Mouse (Mus musculus) spleen, adult 2 months (tissue): ENCODE data around the gene Hpcal4. TPM values are rescaled to one million over a fixed set of nuclear protein-coding genes. Genes with fewer than 3 reads are reported as not detected.
A peak's percentile ranks its signal among the peaks of the same experiment; 100 is the strongest.

Experiments used
- DNase-seq, 2 experiments: peaks; one replicate each; pipeline versions ENCODE4 v3.0.0 to v3.0.0-alpha.2; 2012 to 2021; ENCODE audit warnings: low spot score in 2 of 2, low read depth in 1 of 2
- H3K27ac ChIP-seq: fragments of 200-500 bp; 2 replicates; pipeline ENCODE4 v1.5.1; 2012; ENCODE audit warnings: low read length, inconsistent platforms; ENCODE audit not compliant: insufficient read depth
- H3K27me3 ChIP-seq: fragments of 200-500 bp; 2 replicates; pipeline ENCODE4 v1.6.1; 2012; ENCODE audit warnings: mild to moderate bottlenecking, moderate library complexity, low read length, inconsistent platforms; ENCODE audit not compliant: control insufficient read depth, insufficient read depth
- H3K36me3 ChIP-seq: fragments of 200-500 bp; 2 replicates; pipeline ENCODE4 v1.6.1; 2012; ENCODE audit warnings: mild to moderate bottlenecking, low read length, inconsistent platforms; ENCODE audit not compliant: control insufficient read depth, insufficient read depth
- H3K4me1 ChIP-seq: fragments of 200-500 bp; 2 replicates; pipeline ENCODE4 v1.6.1; 2011; ENCODE audit warnings: inconsistent platforms; ENCODE audit not compliant: control insufficient read depth, insufficient read depth, insufficient read length
- H3K4me3 ChIP-seq: fragments of 200-500 bp; 2 replicates; pipeline ENCODE4 v1.5.1; 2011; ENCODE audit warnings: mild to moderate bottlenecking, inconsistent platforms; ENCODE audit not compliant: insufficient read depth, insufficient read length; ENCODE audit errors: extremely low read depth
- CTCF ChIP-seq: fragments of 200-500 bp; IDR thresholded peaks from 2 replicates; pipeline ENCODE4 v1.5.1; 2011; ENCODE audit warnings: mild to moderate bottlenecking, inconsistent platforms; ENCODE audit not compliant: insufficient read depth, insufficient read length, insufficient replicate concordance; ENCODE audit errors: extremely low read depth
- POLR2A ChIP-seq: fragments of 200-500 bp; IDR thresholded peaks from 2 replicates; pipeline ENCODE4 v1.6.1; 2011; ENCODE audit warnings: low read depth, low read length, inconsistent platforms
- WGBS: fragments of 180-500 bp; shearing (Covaris S2); methylation state at CpG from one replicate; pipeline ENCODE4 v1.1.7; 2018; 5-methylcytosine and 5-hydroxymethylcytosine counted together
- polyA plus RNA-seq: library from polyadenylated mRNA; depleted of rRNA; stranded (reverse); fragments of >200 nt; gene quantifications from 2 replicates; pipeline ENCODE4 v1.2.3, GENCODE M21; 2012; rRNA removed

Hpcal4 gene
- polyA plus RNA-seq, 1 experiment, result not detected

DNA sequence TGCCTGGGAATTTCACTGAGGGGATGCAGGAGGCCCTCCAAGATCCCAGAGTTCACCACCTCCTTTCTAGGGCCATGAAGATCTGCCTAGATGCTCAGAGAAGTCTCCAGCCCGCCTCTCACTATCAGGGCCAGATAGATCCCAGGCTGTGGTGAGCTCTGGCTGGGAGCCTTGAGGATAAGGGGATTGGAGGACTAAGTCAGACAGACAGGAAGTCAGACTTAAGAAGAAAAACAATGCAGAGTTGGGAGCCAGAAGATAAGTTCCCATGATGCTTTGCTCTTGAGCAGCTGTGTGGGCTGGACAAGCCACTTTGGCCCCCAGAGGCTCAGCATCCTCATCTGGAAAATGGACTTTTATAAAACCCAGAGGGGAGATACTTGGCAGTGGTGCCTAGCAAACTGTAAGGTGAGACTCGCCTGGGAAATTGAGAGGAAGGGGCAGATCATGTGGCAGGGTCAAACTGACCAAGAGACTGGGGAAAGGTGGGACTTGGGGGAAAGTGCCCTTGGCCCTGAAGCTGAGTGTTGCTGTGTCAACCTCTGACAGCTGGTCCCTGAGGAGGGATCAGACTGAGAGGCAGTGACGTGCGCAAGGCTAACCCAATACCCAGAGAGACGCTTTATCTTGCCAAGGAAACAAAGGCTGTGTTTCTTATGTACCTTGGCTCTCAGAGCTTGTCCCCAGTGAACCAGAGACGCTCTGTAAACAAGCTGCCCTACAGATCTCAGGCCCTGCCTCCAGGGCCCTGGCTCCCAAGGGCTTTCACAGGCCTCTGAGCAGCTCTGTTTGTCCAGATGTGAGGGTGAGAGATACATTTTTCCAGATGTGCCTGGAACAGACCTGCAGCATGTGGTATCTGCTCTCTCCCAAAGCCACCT lies 54.6 kb downstream of the Hpcal4 start:
- Histone ChIP-seq H3K36me3 (no peaks in the 10 kb centered on the region), H3K27ac (no peak overlapping the region), H3K4me1 (peaks cover 25% of the 10 kb centered on the region), H3K4me3 (no peak overlapping the region), H3K27me3 (peaks cover 3% of the 10 kb centered on the region; the same call in 1 of the 2 replicates)
- no peak for DNase-seq
- TF ChIP-seq POLR2A, result no peak
- no peak for TF ChIP-seq CTCF
- 54% methylated on average over 6 of the region's 6 CpGs for WGBS

DNA sequence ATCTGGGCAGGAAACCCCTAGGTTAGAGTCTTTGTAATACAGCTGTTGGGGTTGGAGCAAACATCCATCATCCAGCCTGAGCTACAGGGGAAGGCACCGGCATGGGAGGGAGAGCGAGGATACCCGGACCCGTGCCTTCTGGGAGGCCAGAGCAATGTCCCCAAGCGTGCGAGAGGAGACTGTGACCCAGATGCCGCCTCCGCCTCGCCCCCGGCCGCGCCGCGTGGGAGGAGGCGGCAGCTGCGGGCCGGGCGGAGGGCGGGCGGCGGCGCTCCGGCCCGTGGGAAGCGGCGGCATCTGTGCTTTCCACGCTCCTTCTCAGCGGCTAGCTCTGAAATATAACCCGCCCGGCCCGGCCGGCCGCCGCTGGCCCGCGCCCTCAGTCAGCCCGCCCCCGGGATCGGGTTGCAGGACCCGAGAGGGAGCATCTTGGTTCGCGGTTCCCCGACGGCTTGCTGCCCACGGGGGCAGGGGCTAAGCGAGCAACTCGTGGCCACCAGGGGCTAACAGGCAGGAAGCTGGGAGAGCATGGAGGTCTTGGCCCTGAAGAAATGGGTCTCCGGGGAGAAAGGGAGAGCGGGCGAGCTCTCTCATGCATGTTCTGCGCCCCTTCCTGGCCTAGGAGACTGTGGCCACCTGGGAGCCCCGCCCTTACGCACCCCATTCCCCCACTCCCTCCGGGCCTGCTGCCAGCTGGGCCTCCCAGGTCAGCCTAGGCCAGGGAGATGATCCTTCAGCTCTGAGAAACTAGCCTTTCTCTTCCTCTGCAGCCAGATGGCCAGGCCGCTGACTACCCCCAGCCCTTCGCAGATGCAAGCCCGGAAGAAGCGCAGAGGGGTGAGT lies 56.6 kb downstream of the Hpcal4 start:
- WGBS, result 7% methylated on average over 54 of the region's 58 CpGs
- Histone ChIP-seq H3K4me3 (peak overlapping the region; percentile 26; the same call in 1 of the 2 replicates), H3K36me3 (no peaks in the 10 kb centered on the region), H3K27me3 (peaks cover 3% of the 10 kb centered on the region; the same call in 1 of the 2 replicates), H3K27ac (peak overlapping the region; percentile 5; the same call in 1 of the 2 replicates), H3K4me1 (peaks cover 19% of the 10 kb centered on the region)
- TF ChIP-seq POLR2A, result no peak
- no peak for TF ChIP-seq CTCF
- no peak for DNase-seq

Other genes starting within 250 kb of the Hpcal4 start
- 0.82 and 1.3 TPM in 2 replicates for gene Mfsd2a, start 222.0 kb upstream of the Hpcal4 start, polyA plus RNA-seq
- gene Mycl, start 187.6 kb upstream of the Hpcal4 start, polyA plus RNA-seq, result 7.3 and 7.6 TPM in 2 replicates
- gene Trit1, start 166.6 kb upstream of the Hpcal4 start, polyA plus RNA-seq, result 5.0 and 6.5 TPM in 2 replicates
- 0.11 and 0.19 TPM in 2 replicates for gene Bmp8b, start 78.1 kb upstream of the Hpcal4 start, polyA plus RNA-seq
- 0.05 and 0.09 TPM in 2 replicates for gene Oxct2b, start 67.0 kb upstream of the Hpcal4 start, polyA plus RNA-seq
- 12.4 and 12.9 TPM in 2 replicates for gene Ppie, start 43.3 kb upstream of the Hpcal4 start, polyA plus RNA-seq
- gene Nt5c1a, start 18.3 kb downstream of the Hpcal4 start, polyA plus RNA-seq, result not detected in 2 replicates
- 2.1 and 2.9 TPM in 2 replicates for gene Heyl, start 50.3 kb downstream of the Hpcal4 start, polyA plus RNA-seq
- 137 and 201 TPM in 2 replicates for gene Pabpc4, start 79.1 kb downstream of the Hpcal4 start, polyA plus RNA-seq
- gene Oxct2a, start 140.4 kb downstream of the Hpcal4 start, polyA plus RNA-seq, result 0.04 and 0.28 TPM in 2 replicates
- 0.41 and 0.95 TPM in 2 replicates for gene Bmp8a, start 160.0 kb downstream of the Hpcal4 start, polyA plus RNA-seq